Mouse (Mus musculus): ENCODE measurements around the gene Atp6v1b1.

DNA sequence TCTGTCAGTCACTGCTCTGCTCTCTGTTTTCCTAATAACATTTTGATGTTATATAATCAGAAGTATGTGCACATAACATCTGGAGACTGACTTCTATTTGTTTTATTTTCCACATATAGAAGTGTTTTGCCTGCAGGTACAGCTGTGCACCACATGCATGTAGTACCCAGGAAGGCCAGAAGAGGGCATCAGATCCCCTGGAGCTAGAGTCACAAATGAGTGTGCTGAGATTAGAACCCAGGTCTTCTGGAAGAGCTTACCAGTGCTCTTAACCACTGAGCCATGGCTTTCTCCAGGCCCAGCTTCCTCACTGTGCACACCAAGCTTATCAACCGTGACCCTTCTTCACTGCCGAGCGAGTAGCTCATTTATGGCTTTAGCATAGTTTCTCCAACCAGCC is 14.3 kb upstream of the Atp6v1b1 start:
- TF ChIP-seq TCF12 (IDR thresholded peaks at IDR 0.05; ENCODE audit: insufficient read depth, poor library complexity, severe bottlenecking) (no peak), MYOG (IDR thresholded peaks at IDR 0.05; ENCODE audit: control insufficient read depth in 1 of 3, insufficient read depth in 1 of 3, insufficient read length in 2 of 3, low read depth in 2 of 3) (no peak), USF1 (IDR thresholded peaks at IDR 0.05; ENCODE audit: low read depth) (no peak), POLR2A (IDR thresholded peaks at IDR 0.05; ENCODE audit: insufficient read length, low read depth) (no peak), MAX (IDR thresholded peaks at IDR 0.05; ENCODE audit: low read depth) (no peak), POLR2AphosphoS2 (IDR thresholded peaks at IDR 0.05; ENCODE audit: insufficient read length, low read depth) (no peak), MYOD1 (IDR thresholded peaks at IDR 0.05; ENCODE audit: control insufficient read depth in 1 of 3, insufficient read length in 2 of 3, low read depth in 2 of 3) (no peak), SRF (IDR thresholded peaks at IDR 0.05; ENCODE audit: control insufficient read depth, insufficient read length, low read depth) (no peak), E2F4 (IDR thresholded peaks at IDR 0.05; ENCODE audit: insufficient read depth) (no peak), TCF3 (IDR thresholded peaks at IDR 0.05; ENCODE audit: insufficient read length, low read depth) (no peak), REST (IDR thresholded peaks at IDR 0.05; ENCODE audit: insufficient read depth, insufficient read length) (no peak)
